Mouse (Mus musculus) cerebellum, adult 2 months (tissue): ENCODE measurements at regions not wholly inside any gene's neighbourhood (a gene's known extent, or its start where the extent isn't known, plus 50 kb on each side); places are given as distances from the start of the nearest gene placed in this dataset.

Source experiments
- CTCF ChIP-seq: fragments of 200-500 bp; IDR thresholded peaks from 2 replicates; pipeline ENCODE4 v1.5.1; 2011; ENCODE audit warnings: low read depth, mild to moderate bottlenecking, control low read depth, low read length, moderate library complexity, borderline replicate concordance; ENCODE audit not compliant: insufficient read depth
- POLR2A ChIP-seq: fragments of 200-500 bp; IDR thresholded peaks from 2 replicates; pipeline ENCODE4 v1.6.1; 2011; ENCODE audit warnings: low read length, control low read depth, borderline replicate concordance; ENCODE audit not compliant: insufficient read depth

DNA sequence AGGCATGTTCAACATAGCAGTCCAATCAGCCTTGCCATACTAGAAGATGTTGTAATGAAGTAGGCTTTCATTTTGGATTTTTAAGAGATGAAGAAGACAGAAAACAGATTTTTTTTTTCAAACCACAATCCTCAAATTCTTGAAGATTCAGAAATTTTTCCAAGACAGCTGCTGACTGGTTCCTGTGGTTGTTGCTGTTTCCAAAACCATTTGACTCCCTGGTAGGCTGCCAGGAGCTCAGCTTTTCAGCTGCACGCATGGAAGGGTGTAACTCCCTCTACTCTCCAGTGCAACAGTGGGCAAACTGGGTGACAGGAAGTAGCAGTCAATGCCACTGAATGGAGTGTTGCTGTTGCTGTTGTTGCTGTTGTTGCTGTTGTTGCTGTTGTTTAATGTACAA is 72.4 kb upstream of the Tsc22d2 start:
- no peak for TF ChIP-seq POLR2A
- TF ChIP-seq CTCF = no peak
